Mouse (Mus musculus) ES-E14 (cell line): ENCODE data around the gene Cblb.

ENCODE experiments used
- CHD2 ChIP-seq: IDR thresholded peaks from 2 replicates; pipeline ENCODE4 v1.6.1; 2014; ENCODE audit warnings: mild to moderate bottlenecking, low read depth, low read length, inconsistent platforms
- HCFC1 ChIP-seq: IDR thresholded peaks from 2 replicates; pipeline ENCODE4 v1.6.1; 2012; ENCODE audit warnings: low read length, inconsistent platforms, borderline replicate concordance; ENCODE audit not compliant: insufficient read depth
- MAFK ChIP-seq: IDR thresholded peaks from 2 replicates; pipeline ENCODE4 v1.6.1; 2014; ENCODE audit warnings: mild to moderate bottlenecking, low read depth, low read length, inconsistent platforms; ENCODE audit not compliant: insufficient read depth
- ZNF384 ChIP-seq: IDR thresholded peaks from 2 replicates; pipeline ENCODE4 v1.6.1; 2012; ENCODE audit warnings: low read depth, low read length, inconsistent platforms

DNA sequence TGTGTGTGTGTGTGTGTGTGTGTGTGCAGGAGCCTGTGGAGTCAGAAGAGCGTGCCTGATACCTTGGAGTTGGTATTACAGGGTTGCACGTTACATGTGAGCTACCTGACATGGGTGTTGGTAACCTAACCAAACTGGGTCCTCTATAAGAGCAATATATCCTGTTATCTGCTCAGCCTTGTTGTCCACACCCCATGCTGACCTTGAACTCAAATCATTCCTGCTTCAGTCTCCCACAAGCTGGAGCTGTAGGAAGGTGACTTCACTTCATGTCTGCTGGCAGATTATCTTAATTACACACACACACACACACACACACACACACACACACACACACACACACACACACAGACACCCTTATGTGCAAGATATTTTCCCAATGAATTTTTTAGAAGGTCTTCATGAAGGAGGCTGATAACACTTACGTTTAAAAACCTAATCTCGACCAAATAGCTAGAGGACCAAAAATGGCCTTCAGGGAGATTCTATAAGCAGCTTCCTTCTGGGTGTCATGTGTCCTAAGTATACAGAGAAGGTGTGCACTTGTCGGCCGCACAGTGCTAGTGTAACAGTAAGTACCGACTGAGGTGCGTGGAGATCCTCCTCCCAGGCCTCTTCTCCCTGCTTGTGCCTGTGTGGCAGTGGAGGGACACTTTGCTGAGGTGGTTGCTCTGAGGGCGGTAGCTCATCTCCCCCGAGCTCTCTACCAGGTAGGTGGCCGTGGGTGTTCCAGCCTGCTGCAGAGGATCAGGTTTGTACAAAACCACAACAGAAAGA, 49.8 kb downstream of the Cblb start:
- TF ChIP-seq CHD2 = no peak
- TF ChIP-seq HCFC1 = no peak
- TF ChIP-seq MAFK = no peak
- no peak for TF ChIP-seq ZNF384
